Mouse (Mus musculus) CH12.LX (cell line): ENCODE results near the gene Slc9a4. TPM values are rescaled to one million over a fixed set of nuclear protein-coding genes. Genes with fewer than 3 reads are reported as not detected.

ENCODE experiments used
- DNase-seq: peaks from one replicate; pipeline ENCODE4 v3.0.0-alpha.2; 2013; ENCODE audit errors: extremely low read depth
- H3K27ac ChIP-seq: 2 replicates; pipeline ENCODE4 v1.5.1; 2012; ENCODE audit warnings: low read depth, mild to moderate bottlenecking, control low read depth, moderate library complexity; ENCODE audit not compliant: insufficient read depth
- H3K27me3 ChIP-seq: replicated peaks from 2 replicates; pipeline ENCODE3; 2012; ENCODE audit warnings: inconsistent platforms
- H3K36me3 ChIP-seq, 2 experiments: replicated peaks in 1 of 2; 2 replicates each; pipeline versions ENCODE3 to v1.6.1; 2012; ENCODE audit warnings: inconsistent platforms in 1 of 2, low read length in 1 of 2, mild to moderate bottlenecking in 1 of 2, mixed read lengths in 1 of 2, moderate library complexity in 1 of 2; ENCODE audit not compliant: control insufficient read depth in 1 of 2, insufficient read depth in 1 of 2
- H3K4me1 ChIP-seq, 2 experiments: 2 replicates each; pipeline ENCODE4 v1.6.1; 2012; ENCODE audit warnings: inconsistent platforms in 1 of 2, moderate library complexity in 1 of 2; ENCODE audit not compliant: insufficient read depth in 2 of 2, control insufficient read depth in 1 of 2
- H3K4me2 ChIP-seq: 2 replicates; pipeline ENCODE4 v1.6.1; 2012; ENCODE audit warnings: low read depth, mild to moderate bottlenecking, control low read depth; ENCODE audit not compliant: poor library complexity, insufficient read depth, severe bottlenecking
- H3K4me3 ChIP-seq, 3 experiments: fragments of 150-350 bp in 1 of 3; sonication (generic) in 1 of 3; replicated peaks in 1 of 3; 2 replicates each; pipeline versions ENCODE3 to v1.5.1; 2011 to 2012; ENCODE audit warnings: low read depth in 2 of 3, low read length in 2 of 3, mild to moderate bottlenecking in 2 of 3, moderate library complexity in 2 of 3, control low read depth in 1 of 3, improper control_type of control experiment in 1 of 3, inconsistent platforms in 1 of 3, mixed read lengths in 1 of 3; ENCODE audit not compliant: poor library complexity in 1 of 3
- H3K79me2 ChIP-seq: replicated peaks from 2 replicates; pipeline ENCODE4 v1.6.1; 2012; ENCODE audit warnings: mild to moderate bottlenecking, moderate library complexity; ENCODE audit not compliant: control insufficient read depth, poor library complexity, insufficient read depth, severe bottlenecking; ENCODE audit errors: extremely low read depth
- H3K9ac ChIP-seq: 2 replicates; pipeline ENCODE4 v1.6.1; 2012; ENCODE audit warnings: low read depth, mild to moderate bottlenecking, control low read depth, moderate library complexity; ENCODE audit not compliant: insufficient read depth
- H3K9me3 ChIP-seq: replicated peaks from 2 replicates; pipeline ENCODE3; 2012; ENCODE audit warnings: low read length, inconsistent platforms, mixed read lengths
- BHLHE40 ChIP-seq: IDR thresholded peaks from 2 replicates; pipeline ENCODE4 v1.6.1; 2011; ENCODE audit warnings: mild to moderate bottlenecking, low read depth, low read length, improper control_type of control experiment
- CHD1 ChIP-seq: IDR thresholded peaks from 2 replicates; pipeline ENCODE4 v1.6.1; 2012; ENCODE audit warnings: low read depth, low read length, improper control_type of control experiment, inconsistent platforms
- ELF1 ChIP-seq: IDR thresholded peaks from 2 replicates; pipeline ENCODE4 v1.6.1; 2014; ENCODE audit warnings: low read depth, mild to moderate bottlenecking, inconsistent platforms, low read length, improper control_type of control experiment
- EP300 ChIP-seq: IDR thresholded peaks from 2 replicates; pipeline ENCODE4 v1.6.1; 2011; ENCODE audit warnings: low read length, improper control_type of control experiment
- ETS1 ChIP-seq: conservative IDR thresholded peaks from 2 replicates; pipeline ENCODE4 v1.6.1; 2012; ENCODE audit warnings: low read depth, mild to moderate bottlenecking, inconsistent platforms, low read length, improper control_type of control experiment, moderate library complexity
- GABPA ChIP-seq: IDR thresholded peaks from 2 replicates; pipeline ENCODE4 v1.6.1; 2012; ENCODE audit warnings: low read depth, low read length, improper control_type of control experiment, inconsistent platforms; ENCODE audit not compliant: insufficient replicate concordance
- IRF4 ChIP-seq: IDR thresholded peaks from 2 replicates; pipeline ENCODE4 v1.6.1; 2014; ENCODE audit warnings: low read depth, mild to moderate bottlenecking, inconsistent platforms, low read length, improper control_type of control experiment
- KAT2A ChIP-seq: IDR thresholded peaks from 2 replicates; pipeline ENCODE4 v1.6.1; 2012; ENCODE audit warnings: low read length, improper control_type of control experiment, inconsistent platforms; ENCODE audit not compliant: insufficient replicate concordance
- MAFK ChIP-seq: IDR thresholded peaks from 2 replicates; pipeline ENCODE4 v1.6.1; 2011; ENCODE audit warnings: low read length, improper control_type of control experiment; ENCODE audit not compliant: insufficient replicate concordance
- MAX ChIP-seq: IDR thresholded peaks from 2 replicates; pipeline ENCODE4 v1.6.1; 2011; ENCODE audit warnings: low read length, improper control_type of control experiment
- MAZ ChIP-seq: IDR thresholded peaks from 2 replicates; pipeline ENCODE4 v1.6.1; 2012; ENCODE audit warnings: low read depth, mild to moderate bottlenecking, inconsistent platforms, low read length, improper control_type of control experiment, moderate library complexity
- MEF2A ChIP-seq: IDR thresholded peaks from 2 replicates; pipeline ENCODE4 v1.6.1; 2014; ENCODE audit warnings: low read depth, mild to moderate bottlenecking, inconsistent platforms, low read length, improper control_type of control experiment, borderline replicate concordance
- MXI1 ChIP-seq: IDR thresholded peaks from 2 replicates; pipeline ENCODE4 v1.6.1; 2011; ENCODE audit warnings: mild to moderate bottlenecking, low read depth, low read length, improper control_type of control experiment
- MYC ChIP-seq: IDR thresholded peaks from 2 replicates; pipeline ENCODE4 v1.6.1; 2011; ENCODE audit warnings: low read depth, mild to moderate bottlenecking, improper control_type of control experiment, low read length
- NELFE ChIP-seq: IDR thresholded peaks from 2 replicates; pipeline ENCODE4 v1.6.1; 2011; ENCODE audit warnings: low read depth, low read length, improper control_type of control experiment
- PAX5 ChIP-seq: IDR thresholded peaks from 2 replicates; pipeline ENCODE4 v1.6.1; 2012; ENCODE audit warnings: low read length, inconsistent platforms, mixed read lengths
- POLR2A ChIP-seq: IDR thresholded peaks from 2 replicates; pipeline ENCODE4 v1.6.1; 2011; ENCODE audit warnings: low read depth, mild to moderate bottlenecking, improper control_type of control experiment, low read length
- POLR2AphosphoS2 ChIP-seq: IDR thresholded peaks from 2 replicates; pipeline ENCODE4 v1.6.1; 2011; ENCODE audit warnings: low read depth, low read length, improper control_type of control experiment
- RAD21 ChIP-seq: IDR thresholded peaks from 2 replicates; pipeline ENCODE4 v1.6.1; 2011; ENCODE audit warnings: low read depth, mild to moderate bottlenecking, low read length, improper control_type of control experiment, moderate library complexity
- RCOR1 ChIP-seq: conservative IDR thresholded peaks from 2 replicates; pipeline ENCODE4 v1.6.1; 2012; ENCODE audit warnings: low read depth, mild to moderate bottlenecking, inconsistent platforms, low read length, improper control_type of control experiment
- SIN3A ChIP-seq: IDR thresholded peaks from 2 replicates; pipeline ENCODE4 v1.6.1; 2012; ENCODE audit warnings: low read length, improper control_type of control experiment, inconsistent platforms
- TBP ChIP-seq: conservative IDR thresholded peaks from 2 replicates; pipeline ENCODE4 v1.6.1; 2011; ENCODE audit warnings: low read depth, low read length, improper control_type of control experiment
- TCF12 ChIP-seq: IDR thresholded peaks from 2 replicates; pipeline ENCODE4 v1.6.1; 2014; ENCODE audit warnings: low read depth, mild to moderate bottlenecking, inconsistent platforms, low read length, improper control_type of control experiment
- UBTF ChIP-seq: IDR thresholded peaks from 2 replicates; pipeline ENCODE4 v1.6.1; 2012; ENCODE audit warnings: low read depth, mild to moderate bottlenecking, inconsistent platforms, low read length, improper control_type of control experiment, moderate library complexity
- USF2 ChIP-seq: conservative IDR thresholded peaks from 2 replicates; pipeline ENCODE4 v1.6.1; 2011; ENCODE audit warnings: low read depth, low read length, improper control_type of control experiment
- ZC3H11A ChIP-seq: IDR thresholded peaks from 2 replicates; pipeline ENCODE4 v1.6.1; 2012; ENCODE audit warnings: low read depth, mild to moderate bottlenecking, inconsistent platforms, low read length, improper control_type of control experiment
- ZMIZ1 ChIP-seq: IDR thresholded peaks from 2 replicates; pipeline ENCODE4 v1.6.1; 2012; ENCODE audit warnings: low read depth, mild to moderate bottlenecking, inconsistent platforms, low read length, improper control_type of control experiment
- ZNF384 ChIP-seq: IDR thresholded peaks from 2 replicates; pipeline ENCODE4 v1.6.1; 2012; ENCODE audit warnings: low read depth, low read length, improper control_type of control experiment, inconsistent platforms
- dilution Hi-C: fragments of 300-500 bp; cut with MboI; formaldehyde crosslinking; loops from 2 replicates; pipeline ENCODE4 v1.14.3; 2020; ENCODE audit warnings: low sequenced_read_pairs; ENCODE audit not compliant: extremely low pct_unique_long_range_greater_than_20kb, extremely low pct_ligation_motif_present
- in situ Hi-C: fragments of 300-500 bp; cut with MboI; formaldehyde crosslinking; loops from 3 replicates; pipeline ENCODE4 v1.14.3; 2019; ENCODE audit warnings: low sequenced_read_pairs, low pct_ligation_motif_present, low pct_unique_long_range_greater_than_20kb, mixed read lengths
- polyA plus RNA-seq: library from polyadenylated mRNA; unstranded; fragments of >175 nt; gene quantifications from 2 replicates; pipeline ENCODE4 v1.2.1, GENCODE M21; 2012; ENCODE audit warnings: low read depth; ENCODE audit not compliant: insufficient read length
- total RNA-seq, 2 experiments: library from RNA; depleted of rRNA; stranded (reverse); fragments of 300-350 nt in 1 of 2; fragments of >200 nt in 1 of 2; gene quantifications; 2 replicates each; pipeline ENCODE4 v1.2.3; 2012 to 2014

Gene Slc9a4
- total and polyA plus RNA-seq, 3 experiments, result 0.07 to 0.31 TPM; not detected in 1

GRCm38 (mm10) chr1:40624954-40625353 lies 45.1 kb downstream of the Slc9a4 start:
- Histone ChIP-seq H3K9me3 (no peaks in the 10 kb centered on the region), H3K79me2 (no peaks in the 10 kb centered on the region), H3K27me3 (no peaks in the 10 kb centered on the region), H3K4me2 (no peak overlapping the region), H3K36me3 (no peaks in the 10 kb centered on the region), H3K27ac (no peak overlapping the region), H3K4me1 (no peaks in the 10 kb centered on the region), H3K9ac (no peak overlapping the region), H3K4me3 (no peak overlapping the region)
- TF ChIP-seq UBTF (no peak), SIN3A (no peak), TCF12 (no peak), RCOR1 (no peak), ELF1 (no peak), MEF2A (no peak), ETS1 (no peak), USF2 (no peak), MAZ (no peak), EP300 (no peak), BHLHE40 (no peak), ZMIZ1 (no peak), MYC (no peak), POLR2A (no peak), CHD1 (no peak), GABPA (no peak), MAFK (no peak), MAX (no peak), ZC3H11A (no peak), POLR2AphosphoS2 (no peak)
- dilution Hi-C loops (no loop called here), in situ Hi-C loops (no loop called here)
- no peak for DNase-seq

DNA sequence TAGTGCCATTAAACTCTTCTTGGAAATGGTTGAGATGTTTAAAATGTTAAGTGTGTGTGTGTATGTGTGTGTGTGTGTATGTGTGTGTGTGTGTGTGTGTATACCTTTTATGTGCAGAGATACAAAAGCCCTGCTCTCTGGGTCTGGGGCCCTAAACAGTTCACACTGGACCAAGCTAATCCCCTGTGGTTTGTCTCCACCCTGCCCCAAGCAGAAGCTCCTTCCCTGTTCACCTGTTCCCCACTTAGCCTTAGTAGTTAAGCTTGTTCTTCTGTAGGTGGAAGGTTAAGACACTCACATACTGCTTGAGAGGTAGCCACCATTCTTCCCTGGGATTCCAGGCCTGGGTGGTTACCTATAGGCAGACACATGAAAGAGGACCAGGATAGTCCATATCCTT lies 47.1 kb downstream of the Slc9a4 start:
- dilution Hi-C loops, result no loop called here
- no peak overlapping the region for H3K4me3 ChIP-seq
- in situ Hi-C loops, result no loop called here

More for the DNA sequence above, 47.1 kb downstream of the Slc9a4 start:
- H3K4me1 ChIP-seq, result no peaks in the 10 kb centered on the region
- no peaks in the 10 kb centered on the region for H3K9me3 ChIP-seq
- H3K27me3 ChIP-seq, result no peaks in the 10 kb centered on the region
- H3K79me2 ChIP-seq, result no peaks in the 10 kb centered on the region
- no peak for DNase-seq
- TF ChIP-seq ZMIZ1 (no peak), IRF4 (no peak), TBP (no peak), KAT2A (no peak), POLR2AphosphoS2 (no peak), ZC3H11A (no peak), NELFE (no peak), RAD21 (no peak), MAZ (no peak), BHLHE40 (no peak), MAFK (no peak), POLR2A (no peak), ZNF384 (no peak), PAX5 (no peak), MXI1 (no peak), MEF2A (no peak), MAX (no peak)
- H3K4me2 ChIP-seq, result no peak overlapping the region
- no peaks in the 10 kb centered on the region for H3K36me3 ChIP-seq
- H3K9ac ChIP-seq, result no peak overlapping the region
- no peak overlapping the region for H3K27ac ChIP-seq
